In genomic region chr11:98837231-98837704, GRCm38 (mm10) we compare ENCODE assay signal across 8 mouse cellular contexts. TPM values are rescaled to one million over a fixed set of nuclear protein-coding genes. Genes with fewer than 3 reads are reported as not detected.
DNase-seq lines count a peak whose midpoint lies in the region; ATAC-seq and TF ChIP-seq lines count a peak whose summit lies in the region.

No protein-coding gene starts in this region.

- peak overlapping the region; percentile 73; the same call in 1 of the 2 replicates for H3K4me3 ChIP-seq in spleen, adult 2 months (ENCODE audit: extremely low read depth, insufficient read depth, insufficient read length)
- peak overlapping the region; percentile 77 for H3K4me3 ChIP-seq in intestine, embryonic 15.5 days (replicated peaks)
- H3K4me3 ChIP-seq in lung, adult 2 months (replicated peaks; ENCODE audit: extremely low read depth, low read depth, low read length): no peak overlapping the region

- peak overlapping the region; percentile 78 for H3K9ac ChIP-seq in intestine, embryonic 15.5 days

- H3K27me3 ChIP-seq in spleen, adult 2 months (ENCODE audit: control insufficient read depth, insufficient read depth, low read length): peaks cover 4% of the 10 kb centered on the region; the same call in 1 of the 2 replicates
- peaks cover 12% of the 10 kb centered on the region; the same call in 1 of the 2 replicates for H3K27me3 ChIP-seq in intestine, embryonic 15.5 days (replicated peaks)

- no peaks in the 10 kb centered on the region for H3K9me3 ChIP-seq in intestine, embryonic 15.5 days

- peaks cover 10% of the 10 kb centered on the region for H3K4me1 ChIP-seq in spleen, adult 2 months (ENCODE audit: control insufficient read depth, insufficient read depth, insufficient read length)
- peaks cover 27% of the 10 kb centered on the region for H3K4me1 ChIP-seq in intestine, embryonic 15.5 days (replicated peaks)
- H3K4me1 ChIP-seq in lung, adult 2 months (ENCODE audit: control insufficient read depth, insufficient read depth, low read length): peaks cover 4% of the 10 kb centered on the region

- ATAC-seq in intestine, embryonic 15.5 days: peak; percentile 9

- no peak overlapping the region for H3K27ac ChIP-seq in spleen, adult 2 months (ENCODE audit: insufficient read depth, low read length)
- no peak overlapping the region for H3K27ac ChIP-seq in intestine, embryonic 15.5 days

- peak; percentile 92 for DNase-seq in heart, adult 11 months
- no peak for DNase-seq in heart, adult 8-10 months (ENCODE audit: low spot score)
- no peak for DNase-seq in spleen, adult 2 months (ENCODE audit: low read depth in 1 of 2, low spot score in 2 of 2)
- DNase-seq in spleen, adult 12 weeks (ENCODE audit: low spot score): no peak
- DNase-seq in neural tube, embryonic 10.5 days (ENCODE audit: extremely low spot score, low spot score): peak; percentile 57
- DNase-seq in ovary, adult 18-20 months (ENCODE audit: low spot score): no peak
- DNase-seq in lung, adult 2 months: no peak

- peak overlapping the region; percentile 94 for H3K4me2 ChIP-seq in intestine, embryonic 15.5 days (replicated peaks)

- TF ChIP-seq CTCF in spleen, adult 2 months (IDR thresholded peaks at IDR 0.05; ENCODE audit: extremely low read depth, insufficient read depth, insufficient read length, insufficient replicate concordance): no peak
- TF ChIP-seq CTCF in lung, adult 2 months (IDR thresholded peaks at IDR 0.05; ENCODE audit: insufficient read depth, low read length): no peak

- WGBS in spleen, adult 2 months: 8% methylated on average over 29 of the region's 29 CpGs
- 5% methylated on average over 15 of the region's 29 CpGs for WGBS in intestine, embryonic 15.5 days
- 8% methylated on average over 23 of the region's 29 CpGs for WGBS in lung, adult 2 months

- no peak for TF ChIP-seq POLR2A in spleen, adult 2 months (IDR thresholded peaks at IDR 0.05; ENCODE audit: low read depth, low read length)
- no peak for TF ChIP-seq POLR2A in lung, adult 2 months (IDR thresholded peaks at IDR 0.05; ENCODE audit: borderline replicate concordance, extremely low read depth, low read depth, low read length)

- H3K36me3 ChIP-seq in spleen, adult 2 months (ENCODE audit: control insufficient read depth, insufficient read depth, low read length): peaks cover 10% of the 10 kb centered on the region
- peaks cover 14% of the 10 kb centered on the region for H3K36me3 ChIP-seq in intestine, embryonic 15.5 days

RNA-seq across cellular contexts. Expression of gene Rapgefl1, which starts 0.7 kb away (rescaled TPM):
- 1 to 10 TPM in 1 of 4 experiments, under 1 TPM in 3; 0.38 to 1.1 (median 0.76) TPM for total RNA-seq in heart, adult 8-10 months (2022)
- polyA plus RNA-seq in spleen, adult 2 months (2012; rRNA removed): 1.9 and 3.3 TPM in 2 replicates
- polyA plus RNA-seq in intestine, embryonic 15.5 days (2015; fragmentation: Nextera tagmentation; extraction: Ambion mirVana): 1.1 and 1.2 TPM in 2 replicates
- polyA plus RNA-seq in lung, adult 2 months (2012; rRNA removed): 3.4 and 18.4 TPM in 2 replicates

RNA-seq across cellular contexts. Expression of gene Wipf2, which starts 26.2 kb away (rescaled TPM):
- total RNA-seq in heart, adult 8-10 months (2022): 10 to 100 TPM in 3 of 4 experiments, 1 to 10 TPM in 1; 9.4 to 12.6 (median 11.5) TPM
- polyA plus RNA-seq in spleen, adult 2 months (2012; rRNA removed): 8.0 and 10.1 TPM in 2 replicates
- polyA plus RNA-seq in intestine, embryonic 15.5 days (2015; fragmentation: Nextera tagmentation; extraction: Ambion mirVana): 3.7 and 4.2 TPM in 2 replicates
- polyA plus RNA-seq in lung, adult 2 months (2012; rRNA removed): 10.1 and 14.0 TPM in 2 replicates

RNA-seq across cellular contexts. Expression of gene Casc3, which starts 32.6 kb away (rescaled TPM):
- 10 to 100 TPM; 16.0 to 20.9 (median 17.8) TPM for total RNA-seq in heart, adult 8-10 months (2022)
- 30.2 and 32.6 TPM in 2 replicates for polyA plus RNA-seq in spleen, adult 2 months (2012; rRNA removed)
- polyA plus RNA-seq in intestine, embryonic 15.5 days (2015; fragmentation: Nextera tagmentation; extraction: Ambion mirVana): 28.2 and 29.8 TPM in 2 replicates
- polyA plus RNA-seq in lung, adult 2 months (2012; rRNA removed): 33.6 and 37.9 TPM in 2 replicates

RNA-seq across cellular contexts. Expression of gene Msl1, which starts 42.0 kb away (rescaled TPM):
- total RNA-seq in heart, adult 8-10 months (2022): 10 to 100 TPM; 72.1 to 84.3 (median 78.7) TPM
- polyA plus RNA-seq in spleen, adult 2 months (2012; rRNA removed): 23.3 and 41.2 TPM in 2 replicates
- polyA plus RNA-seq in intestine, embryonic 15.5 days (2015; fragmentation: Nextera tagmentation; extraction: Ambion mirVana): 18.9 and 19.7 TPM in 2 replicates
- polyA plus RNA-seq in lung, adult 2 months (2012; rRNA removed): 39.0 and 54.3 TPM in 2 replicates

Comparison
In these comparisons a context has a peak if more than half of its experiments do, and no peak if none do; other contexts are left out.
1. DNase-seq: peak in heart, adult 11 months (single experiment) and neural tube, embryonic 10.5 days (single experiment); none in heart, adult 8-10 months (single experiment), spleen, adult 2 months (0 of 2), spleen, adult 12 weeks (single experiment), ovary, adult 18-20 months (single experiment) and lung, adult 2 months (single experiment).